Mouse (Mus musculus): ENCODE data around the gene Taar1. TPM values are rescaled to one million over a fixed set of nuclear protein-coding genes. Genes with fewer than 3 reads are reported as not detected.

Gene Taar1
- total RNA-seq (2021), result not detected
- long read RNA-seq, experiment 1, result 0 reads
- long read RNA-seq, experiment 2, result 0 reads

GRCm38 (mm10) chr10:23920056-23920455 lies at the start of gene Taar1:
TSS of gene Taar1 (plus strand) at chr10:23920356.
- DNase-seq (ENCODE audit: low spot score in 2 of 2), result no peak

GRCm38 (mm10) chr10:23880695-23881094 lies 39.5 kb upstream of the Taar1 start:
- peak in 1 of 2 experiments; percentile 6 for DNase-seq (ENCODE audit: low spot score in 2 of 2)

- DNase-seq (ENCODE audit: low spot score in 2 of 2), result no peak
Observed at GRCm38 (mm10) chr10:23884910-23885309, 35.2 kb upstream of the Taar1 start.

GRCm38 (mm10) chr10:23886060-23886459 lies 34.1 kb upstream of the Taar1 start:
- DNase-seq (ENCODE audit: low spot score in 2 of 2), result no peak

GRCm38 (mm10) chr10:23892987-23893386 lies 27.2 kb upstream of the Taar1 start:
- DNase-seq (ENCODE audit: low spot score in 2 of 2), result no peak

GRCm38 (mm10) chr10:23894601-23895349 lies 25.4 kb upstream of the Taar1 start, which contains the start of gene Vnn1:
TSS of gene Vnn1 (plus strand) at chr10:23894688.
- DNase-seq (ENCODE audit: low spot score in 2 of 2), result no peak

GRCm38 (mm10) chr10:23895376-23895775 lies 24.8 kb upstream of the Taar1 start:
- DNase-seq (ENCODE audit: low spot score in 2 of 2), result no peak

- DNase-seq (ENCODE audit: low spot score in 2 of 2), result no peak
Observed at GRCm38 (mm10) chr10:23901119-23901518, 19.0 kb upstream of the Taar1 start.

GRCm38 (mm10) chr10:23905661-23906060 lies 14.5 kb upstream of the Taar1 start:
- no peak for DNase-seq (ENCODE audit: low spot score in 2 of 2)

GRCm38 (mm10) chr10:23922468-23922867 lies 2.3 kb downstream of the Taar1 start:
- DNase-seq (ENCODE audit: low spot score in 2 of 2), result no peak

- DNase-seq (ENCODE audit: low spot score in 2 of 2), result no peak
Observed at GRCm38 (mm10) chr10:23923941-23924340, 3.8 kb downstream of the Taar1 start.

- DNase-seq (ENCODE audit: low spot score in 2 of 2), result no peak
Observed at GRCm38 (mm10) chr10:23937613-23938012, 17.5 kb downstream of the Taar1 start.

- no peak for DNase-seq (ENCODE audit: low spot score in 2 of 2)
Observed at GRCm38 (mm10) chr10:23938312-23938711, 18.2 kb downstream of the Taar1 start, which contains the start of gene Taar2. TSS of gene Taar2 (plus strand) at chr10:23938572.

- no peak for DNase-seq (ENCODE audit: low spot score in 2 of 2)
Observed at GRCm38 (mm10) chr10:23942465-23942864, 22.3 kb downstream of the Taar1 start.

- no peak for DNase-seq (ENCODE audit: low spot score in 2 of 2)
Observed at GRCm38 (mm10) chr10:23948026-23948425, 27.9 kb downstream of the Taar1 start.

GRCm38 (mm10) chr10:23949508-23950005 lies 29.4 kb downstream of the Taar1 start, which contains the start of gene Taar3:
TSS of gene Taar3 (plus strand) at chr10:23949558.
- peak in 1 of 2 experiments; percentile 6 for DNase-seq (ENCODE audit: low spot score in 2 of 2)

- no peak for DNase-seq (ENCODE audit: low spot score in 2 of 2)
Observed at GRCm38 (mm10) chr10:23951714-23952113, 31.6 kb downstream of the Taar1 start.

- no peak for DNase-seq (ENCODE audit: low spot score in 2 of 2)
Observed at GRCm38 (mm10) chr10:23959071-23959470, 38.9 kb downstream of the Taar1 start.

- no peak for DNase-seq (ENCODE audit: low spot score in 2 of 2)
Observed at GRCm38 (mm10) chr10:23960444-23960915, 40.3 kb downstream of the Taar1 start, which contains the start of gene Taar4. TSS of gene Taar4 (plus strand) at chr10:23960494.

- no peak for DNase-seq (ENCODE audit: low spot score in 2 of 2)
Observed at GRCm38 (mm10) chr10:23963444-23963843, 43.3 kb downstream of the Taar1 start.

- no peak for DNase-seq (ENCODE audit: low spot score in 2 of 2)
Observed at GRCm38 (mm10) chr10:23964921-23965610, 44.9 kb downstream of the Taar1 start.

- DNase-seq (ENCODE audit: low spot score in 2 of 2), result no peak
Observed at GRCm38 (mm10) chr10:23970656-23971165, 50.6 kb downstream of the Taar1 start, which contains the start of gene Taar5. TSS of gene Taar5 (plus strand) at chr10:23970706.

All from left cerebral cortex, adult 18-20 months (tissue).